Mouse (Mus musculus) spleen, adult 2 months (tissue): ENCODE measurements around the gene Scoc.

Source experiments
- CTCF ChIP-seq: fragments of 200-500 bp; IDR thresholded peaks from 2 replicates; pipeline ENCODE4 v1.5.1; 2011; ENCODE audit warnings: mild to moderate bottlenecking, inconsistent platforms; ENCODE audit not compliant: insufficient read depth, insufficient read length, insufficient replicate concordance; ENCODE audit errors: extremely low read depth
- POLR2A ChIP-seq: fragments of 200-500 bp; IDR thresholded peaks from 2 replicates; pipeline ENCODE4 v1.6.1; 2011; ENCODE audit warnings: low read depth, low read length, inconsistent platforms

- TF ChIP-seq CTCF (no peak), POLR2A (no peak)
Observed at GRCm38 (mm10) chr8:83458222-83458621, at the start of gene Scoc.
